Mouse (Mus musculus) ovary, postnatal 10 days (tissue): Measurements from ENCODE around the gene Mctp2.
A peak's percentile ranks its signal among the peaks of the same experiment; 100 is the strongest.

Experiments used
- DNase-seq: peaks from one replicate; pipeline ENCODE4 v3.0.0; 2022; ENCODE audit warnings: low spot score

Mctp2 gene

GRCm38 (mm10) chr7:72306382-72306841 lies at the start of gene Mctp2:
Mctp2 (minus strand) TSS chr7:72306608.
- peak; percentile 10 for DNase-seq

- DNase-seq, result no peak
Measured at GRCm38 (mm10) chr7:72345901-72346300, 39.5 kb upstream of the Mctp2 start.

- no peak for DNase-seq
Measured at GRCm38 (mm10) chr7:72343751-72344150, 37.3 kb upstream of the Mctp2 start.

- DNase-seq, result no peak
Measured at GRCm38 (mm10) chr7:72342822-72343221, 36.4 kb upstream of the Mctp2 start.

GRCm38 (mm10) chr7:72325961-72326360 lies 19.6 kb upstream of the Mctp2 start:
- no peak for DNase-seq

- DNase-seq, result no peak
Measured at GRCm38 (mm10) chr7:72320906-72321305, 14.5 kb upstream of the Mctp2 start.

- DNase-seq, result no peak
Measured at GRCm38 (mm10) chr7:72320441-72320840, 14.0 kb upstream of the Mctp2 start.

GRCm38 (mm10) chr7:72314395-72315060 lies 8.1 kb upstream of the Mctp2 start:
- no peak for DNase-seq

GRCm38 (mm10) chr7:72313908-72314307 lies 7.5 kb upstream of the Mctp2 start:
- DNase-seq, result no peak

- DNase-seq, result no peak
Measured at GRCm38 (mm10) chr7:72311582-72311981, 5.2 kb upstream of the Mctp2 start.

- DNase-seq, result no peak
Measured at GRCm38 (mm10) chr7:72308078-72308477, 1.7 kb upstream of the Mctp2 start.

- DNase-seq, result no peak
Measured at GRCm38 (mm10) chr7:72306847-72307246, 439 bp upstream of the Mctp2 start.

- DNase-seq, result no peak
Measured at GRCm38 (mm10) chr7:72305971-72306370, 437 bp downstream of the Mctp2 start.

GRCm38 (mm10) chr7:72301667-72302066 lies 4.7 kb downstream of the Mctp2 start:
- DNase-seq, result no peak

GRCm38 (mm10) chr7:72299726-72300125 lies 6.7 kb downstream of the Mctp2 start:
- DNase-seq, result no peak

GRCm38 (mm10) chr7:72297013-72297412 lies 9.4 kb downstream of the Mctp2 start:
- no peak for DNase-seq

- no peak for DNase-seq
Measured at GRCm38 (mm10) chr7:72296171-72296570, 10.2 kb downstream of the Mctp2 start.

- no peak for DNase-seq
Measured at GRCm38 (mm10) chr7:72294886-72295285, 11.5 kb downstream of the Mctp2 start.

- DNase-seq, result no peak
Measured at GRCm38 (mm10) chr7:72293784-72294538, 12.4 kb downstream of the Mctp2 start.

- no peak for DNase-seq
Measured at GRCm38 (mm10) chr7:72292232-72292913, 14.0 kb downstream of the Mctp2 start.

GRCm38 (mm10) chr7:72280721-72281120 lies 25.7 kb downstream of the Mctp2 start:
- DNase-seq, result no peak

GRCm38 (mm10) chr7:72278412-72278811 lies 28.0 kb downstream of the Mctp2 start:
- DNase-seq, result no peak

GRCm38 (mm10) chr7:72275513-72275912 lies 30.9 kb downstream of the Mctp2 start:
- DNase-seq, result no peak
